Mouse (Mus musculus) midbrain, postnatal 0 days (tissue): Measurements from ENCODE around the gene Tbc1d15. TPM values are rescaled to one million over a fixed set of nuclear protein-coding genes. Genes with fewer than 3 reads are reported as not detected.

Source experiments
- ATAC-seq: fragments of 200-750 bp; cut with Nextera tagmentation; 2 replicates; pipeline ENCODE4 v1.8.0; 2017; ENCODE audit warnings: moderate number of reproducible peaks, mild to moderate bottlenecking, moderate TSS enrichment, moderate library complexity; ENCODE audit not compliant: low FRiP score
- DNase-seq: peaks from one replicate; pipeline ENCODE4 v3.0.0-alpha.2; 2015; ENCODE audit warnings: low spot score
- H3K27ac ChIP-seq: fragments of 300-500 bp; sonication (generic); 2 replicates; pipeline ENCODE4 v1.5.1; 2014; ENCODE audit warnings: low read depth, mild to moderate bottlenecking, low read length, mixed read lengths
- H3K27me3 ChIP-seq: fragments of 300-500 bp; sonication (generic); 2 replicates; pipeline ENCODE4 v1.6.1; 2014; ENCODE audit warnings: low read length, control low read depth, mixed read lengths; ENCODE audit not compliant: insufficient read depth
- H3K36me3 ChIP-seq: fragments of 300-500 bp; sonication (generic); 2 replicates; pipeline ENCODE4 v1.6.1; 2014; ENCODE audit warnings: low read length, control low read depth, mixed read lengths; ENCODE audit not compliant: insufficient read depth
- H3K4me1 ChIP-seq: fragments of 300-500 bp; sonication (generic); 2 replicates; pipeline ENCODE4 v1.6.1; 2014; ENCODE audit warnings: mild to moderate bottlenecking, control low read depth, antibody characterized with exemption, low read length, mixed read lengths; ENCODE audit not compliant: insufficient read depth
- H3K4me2 ChIP-seq: fragments of 300-500 bp; sonication (generic); 2 replicates; pipeline ENCODE4 v1.6.1; 2014; ENCODE audit warnings: low read depth, mild to moderate bottlenecking, low read length, mixed read lengths; ENCODE audit not compliant: poor library complexity, severe bottlenecking
- H3K4me3 ChIP-seq: fragments of 300-500 bp; sonication (generic); 2 replicates; pipeline ENCODE4 v1.5.1; 2014; ENCODE audit warnings: low read depth, mild to moderate bottlenecking, low read length, moderate library complexity
- H3K9ac ChIP-seq: fragments of 300-500 bp; sonication (generic); replicated peaks from 2 replicates; pipeline ENCODE4 v1.6.1; 2014; ENCODE audit warnings: mild to moderate bottlenecking, low read length, moderate library complexity, mixed read lengths; ENCODE audit not compliant: poor library complexity, severe bottlenecking
- H3K9me3 ChIP-seq: fragments of 300-500 bp; sonication (generic); 2 replicates; pipeline ENCODE4 v1.6.1; 2016; ENCODE audit warnings: low read length, control low read depth
- CTCF ChIP-seq: IDR thresholded peaks from 2 replicates; pipeline ENCODE4 v1.5.1; 2016; ENCODE audit warnings: antibody characterized with exemption, mild to moderate bottlenecking
- WGBS: fragments of 180-500 bp; shearing (Covaris S2); extraction: QIAGEN DNeasy Blood & Tissue Kit; methylation state at CpG from one replicate; pipeline ENCODE4 v1.1.7; 2014; 5-methylcytosine and 5-hydroxymethylcytosine counted together
- polyA plus RNA-seq: library from polyadenylated mRNA; unstranded; fragments of >200 nt; fragmentation: Nextera tagmentation; extraction: Ambion mirVana; gene quantifications from 2 replicates; pipeline ENCODE4 v1.2.1, GENCODE M21; 2015
- total RNA-seq: library from RNA; depleted of rRNA; stranded (reverse); fragments of >200 nt; gene quantifications from 2 replicates; pipeline ENCODE4 v1.2.3, GENCODE M21; 2014

Tbc1d15 gene
- total and polyA plus RNA-seq, 2 experiments from 2014 or later, result 6.5 to 28.3 TPM

GRCm38 (mm10) chr10:115223845-115224244, 27.4 kb downstream of the Tbc1d15 start:
- Histone ChIP-seq H3K9ac (no peak overlapping the region), H3K27me3 (no peaks in the 10 kb centered on the region), H3K4me1 (no peaks in the 10 kb centered on the region), H3K36me3 (peaks cover 12% of the 10 kb centered on the region), H3K9me3 (no peaks in the 10 kb centered on the region), H3K4me2 (no peak overlapping the region), H3K4me3 (no peak overlapping the region), H3K27ac (no peak overlapping the region)
- no peak for DNase-seq
- 90% methylated on average over 3 of the region's 3 CpGs for WGBS
- ATAC-seq, result no peak
- TF ChIP-seq CTCF, result no peak

DNA sequence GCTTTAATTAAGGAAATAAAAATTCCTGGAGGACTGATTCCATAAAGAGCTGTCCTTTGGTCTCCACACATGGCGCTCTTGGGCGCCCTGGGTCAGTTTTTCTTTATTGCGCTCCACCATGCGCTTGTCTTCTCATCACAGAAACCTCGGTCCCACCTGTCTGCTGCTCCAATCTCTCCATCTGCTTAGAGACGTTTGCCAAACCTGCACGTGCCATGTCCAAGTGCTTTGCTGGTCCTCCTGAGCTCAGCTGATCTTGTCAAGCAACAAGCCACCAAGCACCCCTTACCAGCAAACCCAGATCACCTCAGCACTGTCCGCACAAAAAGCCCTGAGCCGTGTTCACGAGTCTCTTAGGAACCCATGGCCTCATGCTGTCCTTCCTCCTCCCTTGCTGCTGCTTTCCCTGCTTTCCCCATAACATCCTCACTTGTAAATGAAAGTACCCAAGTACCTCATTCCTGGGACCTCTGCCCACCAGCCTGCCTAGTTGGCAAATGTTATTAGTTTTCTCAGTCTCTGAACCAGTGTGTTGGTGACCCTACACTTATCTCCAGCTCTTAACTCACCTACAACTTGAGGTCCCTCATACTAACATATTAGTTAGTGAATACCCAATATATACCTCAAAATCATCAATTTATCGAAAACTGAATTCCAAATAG, 38.2 kb downstream of the Tbc1d15 start:
- no peaks in the 10 kb centered on the region for H3K4me1 ChIP-seq
- no peak overlapping the region for H3K4me2 ChIP-seq
- H3K27me3 ChIP-seq, result no peaks in the 10 kb centered on the region
- H3K4me3 ChIP-seq, result no peak overlapping the region
- no peak for TF ChIP-seq CTCF
- ATAC-seq (no peak), DNase-seq (no peak)
- H3K27ac ChIP-seq, result no peak overlapping the region
- peaks cover 25% of the 10 kb centered on the region for H3K36me3 ChIP-seq
- no peak overlapping the region for H3K9ac ChIP-seq
- 95% methylated on average over 11 of the region's 11 CpGs for WGBS
- no peaks in the 10 kb centered on the region for H3K9me3 ChIP-seq

- peaks cover 18% of the 10 kb centered on the region for H3K36me3 ChIP-seq
- ATAC-seq (no peak), DNase-seq (no peak)
- H3K9ac ChIP-seq, result no peak overlapping the region
- H3K27me3 ChIP-seq, result no peaks in the 10 kb centered on the region
- no peak overlapping the region for H3K4me3 ChIP-seq
- no peak overlapping the region for H3K4me2 ChIP-seq
- WGBS, result 94% methylated on average over 3 of the region's 3 CpGs
- no peak for TF ChIP-seq CTCF
- no peaks in the 10 kb centered on the region for H3K4me1 ChIP-seq
- H3K27ac ChIP-seq, result no peak overlapping the region
- no peaks in the 10 kb centered on the region for H3K9me3 ChIP-seq
Observed at GRCm38 (mm10) chr10:115205825-115206224, 45.4 kb downstream of the Tbc1d15 start.

DNA sequence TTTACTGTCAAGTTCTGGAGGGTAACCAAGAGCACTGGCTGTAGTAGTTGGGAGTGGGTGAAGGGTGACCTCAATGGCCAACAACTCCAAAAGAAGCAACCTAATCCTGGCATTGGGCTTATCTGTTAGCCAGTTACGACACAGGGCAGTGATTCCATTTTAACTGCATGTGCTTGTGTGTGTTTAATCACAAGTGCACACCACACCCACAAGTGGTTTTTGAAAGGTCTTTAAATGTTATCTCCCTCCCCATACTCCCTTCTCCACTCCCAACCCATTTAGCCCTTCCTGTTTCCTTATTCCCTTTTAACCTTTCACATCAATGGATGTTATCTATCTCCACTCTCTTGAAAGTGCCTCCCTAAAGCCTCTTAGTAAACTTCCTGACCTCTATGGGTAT, 46.0 kb downstream of the Tbc1d15 start:
- no peaks in the 10 kb centered on the region for H3K9me3 ChIP-seq
- H3K4me2 ChIP-seq, result no peak overlapping the region
- H3K36me3 ChIP-seq, result peaks cover 21% of the 10 kb centered on the region
- no peak overlapping the region for H3K4me3 ChIP-seq
- no peak for TF ChIP-seq CTCF
- ATAC-seq (no peak), DNase-seq (no peak)
- H3K9ac ChIP-seq, result no peak overlapping the region
- 80% methylated on average over 1 of the region's 1 CpGs for WGBS
- no peaks in the 10 kb centered on the region for H3K27me3 ChIP-seq
- no peak overlapping the region for H3K27ac ChIP-seq
- H3K4me1 ChIP-seq, result no peaks in the 10 kb centered on the region

- no peak overlapping the region for H3K4me3 ChIP-seq
- ATAC-seq, result no peak
- H3K4me1 ChIP-seq, result no peaks in the 10 kb centered on the region
- H3K36me3 ChIP-seq, result no peaks in the 10 kb centered on the region
- no peak for TF ChIP-seq CTCF
- H3K4me2 ChIP-seq, result no peak overlapping the region; the same call in 1 of the 2 replicates
- peak; percentile 84 for DNase-seq
- no peak overlapping the region for H3K9ac ChIP-seq
- H3K9me3 ChIP-seq, result no peaks in the 10 kb centered on the region
- no peak overlapping the region for H3K27ac ChIP-seq
- H3K27me3 ChIP-seq, result no peaks in the 10 kb centered on the region
- WGBS, result 41% methylated on average over 7 of the region's 7 CpGs
Observed at GRCm38 (mm10) chr10:115191214-115191613, 60.1 kb downstream of the Tbc1d15 start.

GRCm38 (mm10) chr10:115187390-115187789, 63.9 kb downstream of the Tbc1d15 start:
- ATAC-seq, result no peak

More at GRCm38 (mm10) chr10:115187390-115187789, 63.9 kb downstream of the Tbc1d15 start:
- Histone ChIP-seq H3K9ac (no peak overlapping the region), H3K36me3 (no peaks in the 10 kb centered on the region), H3K27ac (no peak overlapping the region), H3K9me3 (no peaks in the 10 kb centered on the region), H3K4me2 (no peak overlapping the region), H3K4me3 (no peak overlapping the region), H3K4me1 (0 out of 2 replicates have a peak, but pooled peaks cover 3% of the 10 kb centered on the region), H3K27me3 (no peaks in the 10 kb centered on the region)
- DNase-seq, result no peak
- no peak for TF ChIP-seq CTCF
- 87% methylated on average over 1 of the region's 1 CpGs for WGBS
